Mouse (Mus musculus) kidney, postnatal 0 days (tissue): ENCODE results near the gene Ccno. TPM values are rescaled to one million over a fixed set of nuclear protein-coding genes. Genes with fewer than 3 reads are reported as not detected.

Experiments
- ATAC-seq: fragments of 200-750 bp; cut with Nextera tagmentation; replicated peaks from 2 replicates; pipeline ENCODE4 v1.8.0; 2017; ENCODE audit warnings: low read depth, moderate number of reproducible peaks, moderate TSS enrichment, moderate library complexity; ENCODE audit not compliant: low FRiP score
- DNase-seq: peaks from one replicate; pipeline ENCODE4 v3.0.0-alpha.2; 2016; ENCODE audit warnings: low spot score
- H3K27ac ChIP-seq: fragments of 300-500 bp; sonication (generic); 2 replicates; pipeline ENCODE4 v1.5.1; 2014; ENCODE audit warnings: mild to moderate bottlenecking
- H3K27me3 ChIP-seq: fragments of 300-500 bp; sonication (generic); 2 replicates; pipeline ENCODE4 v1.6.1; 2014; ENCODE audit warnings: low read length, mixed read lengths; ENCODE audit not compliant: insufficient read depth
- H3K36me3 ChIP-seq: fragments of 300-500 bp; sonication (generic); 2 replicates; pipeline ENCODE4 v1.6.1; 2014; ENCODE audit warnings: low read length, mixed read lengths; ENCODE audit not compliant: insufficient read depth
- H3K4me1 ChIP-seq: fragments of 300-500 bp; sonication (generic); replicated peaks from 2 replicates; pipeline ENCODE4 v1.6.1; 2014; ENCODE audit warnings: antibody characterized with exemption, low read length, mixed read lengths; ENCODE audit not compliant: insufficient read depth
- H3K4me2 ChIP-seq: fragments of 300-500 bp; sonication (generic); 2 replicates; pipeline ENCODE4 v1.6.1; 2014; ENCODE audit warnings: mild to moderate bottlenecking, low read length, moderate library complexity, mixed read lengths
- H3K4me3 ChIP-seq: fragments of 300-500 bp; sonication (generic); replicated peaks from 2 replicates; pipeline ENCODE4 v1.5.1; 2014; ENCODE audit warnings: low read depth, low read length
- H3K9ac ChIP-seq: fragments of 300-500 bp; sonication (generic); 2 replicates; pipeline ENCODE4 v1.6.1; 2014; ENCODE audit warnings: low read depth, low read length
- H3K9me3 ChIP-seq: fragments of 300-500 bp; sonication (generic); replicated peaks from 2 replicates; pipeline ENCODE4 v1.6.1; 2016; ENCODE audit warnings: low read length, inconsistent platforms, mixed read lengths
- CTCF ChIP-seq: IDR thresholded peaks from 2 replicates; pipeline ENCODE4 v1.5.1; 2016; ENCODE audit warnings: antibody characterized with exemption, low read depth, mild to moderate bottlenecking, moderate library complexity
- WGBS: fragments of 180-500 bp; shearing (Covaris S2); extraction: QIAGEN DNeasy Blood & Tissue Kit; methylation state at CpG from one replicate; pipeline ENCODE4 v1.1.7; 2014; 5-methylcytosine and 5-hydroxymethylcytosine counted together
- polyA plus RNA-seq: library from polyadenylated mRNA; unstranded; fragments of >200 nt; fragmentation: Nextera tagmentation; extraction: Ambion mirVana; gene quantifications from 2 replicates; pipeline ENCODE4 v1.2.1, GENCODE M21; 2015

Gene Ccno
- 0.29 and 0.33 TPM in 2 replicates for polyA plus RNA-seq

GRCm38 (mm10) chr13:112987532-112987943 lies at the start of gene Ccno:
Gene Ccno (plus strand): TSS chr13:112987802.
- ATAC-seq (peak; percentile 93), DNase-seq (peak; percentile 95)
- peak within 1 kb of the TSS; percentile 99 for H3K4me2 ChIP-seq
- no peaks in the 10 kb centered on the region for H3K36me3 ChIP-seq
- WGBS, result 0% methylated on average over 46 of the region's 47 CpGs
- no peak within 1 kb of the TSS for H3K27ac ChIP-seq
- H3K9ac ChIP-seq, result peak within 1 kb of the TSS; percentile 46; the same call in 1 of the 2 replicates
- no peak for TF ChIP-seq CTCF
- peaks cover 17% of the 10 kb centered on the region for H3K4me1 ChIP-seq
- H3K27me3 ChIP-seq, result peaks cover 55% of the 10 kb centered on the region
- no peaks in the 10 kb centered on the region for H3K9me3 ChIP-seq
- peak within 1 kb of the TSS; percentile 49 for H3K4me3 ChIP-seq

- H3K27me3 ChIP-seq, result no peaks in the 10 kb centered on the region
- H3K9me3 ChIP-seq, result no peaks in the 10 kb centered on the region
- no peak for ATAC-seq
- no peak for TF ChIP-seq CTCF
- no peak for DNase-seq
- H3K9ac ChIP-seq, result no peak overlapping the region
- WGBS, result 62% methylated on average over 8 of the region's 8 CpGs
- H3K4me3 ChIP-seq, result no peak overlapping the region
- H3K4me1 ChIP-seq, result no peaks in the 10 kb centered on the region
- H3K27ac ChIP-seq, result no peak overlapping the region
- peaks cover 39% of the 10 kb centered on the region for H3K36me3 ChIP-seq
- H3K4me2 ChIP-seq, result no peak overlapping the region
Measured at GRCm38 (mm10) chr13:112938130-112938529, 49.5 kb upstream of the Ccno start.

DNA sequence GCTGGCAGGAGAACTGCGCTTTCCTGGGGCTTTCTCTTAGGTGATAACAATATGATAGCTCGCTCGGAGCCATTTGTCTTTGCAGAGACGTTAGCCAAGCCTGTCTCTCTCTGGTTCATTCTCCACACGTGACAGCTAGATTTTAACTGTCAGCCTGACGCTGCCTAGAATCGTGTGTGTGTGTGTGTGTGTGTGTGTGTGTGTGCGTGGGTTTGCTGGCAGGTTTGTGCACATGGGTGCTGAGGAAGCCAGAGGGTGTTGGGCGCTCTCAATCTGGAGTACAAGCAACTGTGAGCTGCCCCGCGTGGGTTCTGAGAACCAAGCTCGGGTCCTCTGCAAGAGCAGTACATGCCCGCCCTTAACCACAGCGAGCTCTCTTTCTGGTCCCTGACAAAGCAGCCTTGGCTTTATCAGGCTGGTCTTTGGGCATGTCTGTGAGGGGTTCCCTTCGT lies 45.7 kb upstream of the Ccno start:
- H3K36me3 ChIP-seq, result peaks cover 37% of the 10 kb centered on the region
- H3K4me2 ChIP-seq, result no peak overlapping the region
- H3K9ac ChIP-seq, result no peak overlapping the region
- no peaks in the 10 kb centered on the region for H3K27me3 ChIP-seq
- ATAC-seq (no peak), DNase-seq (no peak)
- H3K9me3 ChIP-seq, result no peaks in the 10 kb centered on the region
- H3K27ac ChIP-seq, result no peak overlapping the region
- H3K4me3 ChIP-seq, result no peak overlapping the region
- no peaks in the 10 kb centered on the region for H3K4me1 ChIP-seq
- WGBS, result 64% methylated on average over 15 of the region's 15 CpGs
- no peak for TF ChIP-seq CTCF

- no peak overlapping the region for H3K27ac ChIP-seq
- DNase-seq, result no peak
- no peaks in the 10 kb centered on the region for H3K4me1 ChIP-seq
- TF ChIP-seq CTCF, result no peak
- no peak overlapping the region for H3K4me2 ChIP-seq
- ATAC-seq, result no peak
- H3K9me3 ChIP-seq, result no peaks in the 10 kb centered on the region
- no peaks in the 10 kb centered on the region for H3K27me3 ChIP-seq
- no peak overlapping the region for H3K4me3 ChIP-seq
- no peak overlapping the region for H3K9ac ChIP-seq
- WGBS, result 93% methylated on average over 9 of the region's 9 CpGs
- peaks cover 42% of the 10 kb centered on the region for H3K36me3 ChIP-seq
Measured at GRCm38 (mm10) chr13:112945312-112945711, 42.3 kb upstream of the Ccno start.

GRCm38 (mm10) chr13:112945900-112946299 lies 41.7 kb upstream of the Ccno start:
- H3K9me3 ChIP-seq, result no peaks in the 10 kb centered on the region
- 87% methylated on average over 6 of the region's 6 CpGs for WGBS
- no peak for TF ChIP-seq CTCF
- no peaks in the 10 kb centered on the region for H3K4me1 ChIP-seq
- no peak for DNase-seq
- no peak for ATAC-seq
- H3K4me3 ChIP-seq, result no peak overlapping the region
- H3K27me3 ChIP-seq, result no peaks in the 10 kb centered on the region
- H3K36me3 ChIP-seq, result peaks cover 42% of the 10 kb centered on the region
- H3K4me2 ChIP-seq, result no peak overlapping the region
- H3K27ac ChIP-seq, result no peak overlapping the region
- H3K9ac ChIP-seq, result no peak overlapping the region

DNA sequence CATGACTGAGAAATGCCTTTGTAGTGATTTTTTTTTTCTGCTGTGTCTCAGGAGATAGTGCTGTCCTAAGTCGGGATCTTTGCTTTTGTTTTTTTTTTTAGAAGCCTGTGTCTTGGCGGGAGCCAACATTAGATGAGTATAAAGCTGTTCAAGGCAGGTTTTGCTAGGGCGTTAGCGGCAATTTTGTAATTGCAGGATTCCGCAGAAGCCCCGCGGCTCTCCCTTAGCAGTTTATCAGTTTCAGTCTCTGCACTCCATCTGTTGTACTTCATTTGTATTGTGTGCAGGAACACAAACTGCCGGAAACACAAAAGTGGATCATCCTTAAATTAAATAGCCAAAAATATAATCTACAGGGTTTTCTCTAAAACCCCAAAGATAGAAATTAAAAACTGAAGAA lies 33.5 kb upstream of the Ccno start:
- H3K4me3 ChIP-seq, result no peak overlapping the region
- no peaks in the 10 kb centered on the region for H3K27me3 ChIP-seq
- H3K4me1 ChIP-seq, result no peaks in the 10 kb centered on the region
- WGBS, result 91% methylated on average over 8 of the region's 8 CpGs
- no peak overlapping the region for H3K27ac ChIP-seq
- no peaks in the 10 kb centered on the region for H3K9me3 ChIP-seq
- ATAC-seq (no peak), DNase-seq (no peak)
- TF ChIP-seq CTCF, result no peak
- no peak overlapping the region for H3K9ac ChIP-seq
- peaks cover 31% of the 10 kb centered on the region for H3K36me3 ChIP-seq
- H3K4me2 ChIP-seq, result no peak overlapping the region

- no peak overlapping the region for H3K4me3 ChIP-seq
- no peaks in the 10 kb centered on the region for H3K27me3 ChIP-seq
- ATAC-seq (0 out of 2 replicates have a peak, but pooled peaks have one; percentile 36), DNase-seq (peak; percentile 38)
- peaks cover 31% of the 10 kb centered on the region for H3K36me3 ChIP-seq
- H3K27ac ChIP-seq, result no peak overlapping the region
- WGBS, result 45% methylated on average over 5 of the region's 5 CpGs
- H3K9me3 ChIP-seq, result no peaks in the 10 kb centered on the region
- no peak for TF ChIP-seq CTCF
- no peaks in the 10 kb centered on the region for H3K4me1 ChIP-seq
- H3K9ac ChIP-seq, result no peak overlapping the region
- H3K4me2 ChIP-seq, result no peak overlapping the region
Measured at GRCm38 (mm10) chr13:112963081-112963480, 24.5 kb upstream of the Ccno start.
